Mouse (Mus musculus): Measurements from ENCODE around the gene Fam122a. TPM values are rescaled to one million over a fixed set of nuclear protein-coding genes. Genes with fewer than 3 reads are reported as not detected.

The Fam122a gene
- 26.9 and 27.0 TPM in 2 replicates for polyA plus RNA-seq (2012; rRNA removed)

DNA sequence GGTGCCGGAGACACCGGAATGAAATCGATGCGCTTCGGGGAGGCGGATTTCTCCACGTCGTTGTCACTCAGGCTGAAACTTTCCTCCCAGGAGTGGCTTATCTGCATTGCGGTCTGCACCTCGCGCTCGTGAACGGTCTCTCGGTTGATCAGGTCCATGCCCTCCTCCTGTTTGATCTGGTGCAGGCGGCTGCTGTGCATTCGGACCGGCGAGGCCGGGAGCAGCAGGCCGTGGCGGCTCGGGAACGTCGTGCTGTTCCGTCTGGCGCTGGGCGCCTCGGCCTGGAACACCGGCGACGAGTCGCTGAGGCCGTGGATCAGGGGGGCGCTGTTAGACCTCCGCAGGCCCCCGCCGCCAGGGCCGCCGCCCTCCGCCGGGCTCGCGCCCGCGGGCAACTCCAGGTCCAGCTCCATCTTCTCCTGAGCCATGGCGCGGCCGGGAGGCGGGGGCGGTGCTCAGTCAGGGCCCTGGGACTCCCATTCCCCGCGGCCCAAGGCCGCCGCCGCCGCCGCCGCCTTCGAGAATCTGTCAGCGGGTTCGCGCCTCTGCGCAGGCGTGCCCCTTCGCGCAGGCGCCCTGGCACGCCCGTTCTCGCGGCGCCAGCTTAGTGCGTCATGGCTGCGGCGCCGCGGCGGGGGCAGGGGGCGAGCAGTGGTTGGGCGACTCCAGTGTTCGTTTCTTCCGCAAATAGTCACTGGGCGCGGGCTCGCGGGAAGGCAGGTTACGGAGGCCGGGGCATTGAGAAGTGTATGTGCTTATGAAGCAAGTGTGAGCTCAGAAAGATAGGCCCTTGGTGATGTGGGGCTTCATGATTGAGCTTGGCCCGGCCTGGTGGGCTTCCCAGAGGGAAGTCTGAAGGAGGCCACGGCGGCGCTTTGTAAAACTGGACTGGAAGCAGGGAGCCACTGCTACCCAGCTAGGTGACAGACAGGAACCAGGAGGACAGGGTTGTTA, at the start of gene Fam122a:
Gene Fam122a, minus strand, starts transcription at position 428 of the 954 bp plus-strand sequence.

Other genes with a start within 250 kb of the Fam122a start
- gene Fxn, start 196.8 kb downstream of the Fam122a start, polyA plus RNA-seq (2012; rRNA removed): 18.9 and 27.5 TPM in 2 replicates
- 2.9 and 3.0 TPM in 2 replicates for gene Pip5k1b, start 78.5 kb upstream of the Fam122a start, polyA plus RNA-seq (2012; rRNA removed)
- gene Tmem252, start 196.7 kb upstream of the Fam122a start, polyA plus RNA-seq (2012; rRNA removed): 0.16 and 0.34 TPM in 2 replicates

Measured in central nervous system, embryonic 11.5 days (tissue).